Mouse (Mus musculus) liver, embryonic 14.5 days (tissue): ENCODE data around the gene Zmiz1. TPM values are rescaled to one million over a fixed set of nuclear protein-coding genes. Genes with fewer than 3 reads are reported as not detected.

Experiments
- ATAC-seq: fragments of 200-750 bp; cut with Nextera tagmentation; 2 replicates; pipeline ENCODE4 v1.8.0; 2017; ENCODE audit warnings: moderate number of reproducible peaks, mild to moderate bottlenecking, moderate library complexity; ENCODE audit not compliant: insufficient read depth
- DNase-seq, 3 experiments: peaks; one replicate each; pipeline ENCODE4 v3.0.0-alpha.2; 2012 to 2013; ENCODE audit warnings: low read depth in 3 of 3, low spot score in 3 of 3
- H3K27ac ChIP-seq: fragments of 300-500 bp; sonication (generic); 2 replicates; pipeline ENCODE4 v1.5.1; 2014; ENCODE audit warnings: moderate library complexity, mild to moderate bottlenecking, control low read depth, inconsistent platforms
- H3K27me3 ChIP-seq: fragments of 300-500 bp; sonication (generic); 2 replicates; pipeline ENCODE4 v1.6.1; 2014; ENCODE audit warnings: mild to moderate bottlenecking, low read length, moderate library complexity; ENCODE audit not compliant: control insufficient read depth, insufficient read depth
- H3K36me3 ChIP-seq: fragments of 300-500 bp; sonication (generic); replicated peaks from 2 replicates; pipeline ENCODE4 v1.6.1; 2014; ENCODE audit warnings: low read depth; ENCODE audit not compliant: control insufficient read depth, insufficient read depth
- H3K4me1 ChIP-seq, 2 experiments: fragments of 200-500 bp in 1 of 2; fragments of 300-500 bp in 1 of 2; sonication (generic) in 1 of 2; replicated peaks; 2 replicates each; pipeline ENCODE4 v1.6.1; 2012 to 2014; ENCODE audit warnings: antibody characterized with exemption in 1 of 2, inconsistent platforms in 1 of 2, low read length in 1 of 2; ENCODE audit not compliant: control insufficient read depth in 2 of 2, insufficient read depth in 2 of 2
- H3K4me2 ChIP-seq: fragments of 300-500 bp; sonication (generic); 2 replicates; pipeline ENCODE4 v1.6.1; 2014; ENCODE audit warnings: low read depth, mild to moderate bottlenecking, control low read depth, moderate library complexity
- H3K4me3 ChIP-seq, 2 experiments: fragments of 200-500 bp in 1 of 2; fragments of 300-500 bp in 1 of 2; sonication (generic) in 1 of 2; 2 replicates each; pipeline ENCODE4 v1.5.1; 2012 to 2014; ENCODE audit warnings: low read depth in 2 of 2, low read length in 2 of 2, mild to moderate bottlenecking in 2 of 2, control low read depth in 1 of 2, inconsistent platforms in 1 of 2, moderate library complexity in 1 of 2; ENCODE audit not compliant: insufficient read depth in 1 of 2
- H3K9ac ChIP-seq: fragments of 300-500 bp; sonication (generic); replicated peaks from 2 replicates; pipeline ENCODE4 v1.6.1; 2014; ENCODE audit warnings: mild to moderate bottlenecking, control low read depth, moderate library complexity
- H3K9me3 ChIP-seq: fragments of 300-500 bp; sonication (generic); 2 replicates; pipeline ENCODE4 v1.6.1; 2016; ENCODE audit warnings: low read length, mixed read lengths; ENCODE audit not compliant: control insufficient read depth
- CTCF ChIP-seq: IDR thresholded peaks from 2 replicates; pipeline ENCODE4 v1.5.1; 2016; ENCODE audit warnings: antibody characterized with exemption, low read depth, control low read depth
- EP300 ChIP-seq: IDR thresholded peaks from 2 replicates; pipeline ENCODE4 v1.6.1; 2016; ENCODE audit warnings: antibody characterized with exemption, low read depth
- WGBS: fragments of 180-500 bp; shearing (Covaris S2); extraction: QIAGEN DNeasy Blood & Tissue Kit; methylation state at CpG from one replicate; pipeline ENCODE4 v1.1.7; 2014; ENCODE audit not compliant: insufficient replicate concordance; 5-methylcytosine and 5-hydroxymethylcytosine counted together
- polyA plus RNA-seq, 2 experiments: library from polyadenylated mRNA; depleted of rRNA in 1 of 2; stranded (reverse) in 1 of 2; unstranded in 1 of 2; fragments of >200 nt; fragmentation: Nextera tagmentation in 1 of 2; extraction: Ambion mirVana in 1 of 2; gene quantifications; 2 replicates each; pipeline versions ENCODE4 v1.2.1 to v1.2.3; 2012 to 2014

Zmiz1 gene
- polyA plus RNA-seq, 2 experiments = 3.4 to 4.0 TPM

- Histone ChIP-seq H3K4me3 (no peak overlapping the region), H3K9me3 (no peaks in the 10 kb centered on the region), H3K4me1 (peaks cover 0 to 10% of the 10 kb centered on the region in 2 experiments; a peak in 2 of 4 replicates), H3K4me2 (no peak overlapping the region), H3K36me3 (no peaks in the 10 kb centered on the region), H3K27ac (no peak overlapping the region), H3K9ac (no peak overlapping the region), H3K27me3 (no peaks in the 10 kb centered on the region)
- TF ChIP-seq CTCF (no peak), EP300 (no peak)
- DNase-seq (no peak), ATAC-seq (no peak)
Observed at GRCm38 (mm10) chr14:25438255-25438654, 20.7 kb upstream of the Zmiz1 start.

GRCm38 (mm10) chr14:25440116-25440515 lies 18.9 kb upstream of the Zmiz1 start:
- peak; percentile 47; the same call in 1 of the 2 replicates for ATAC-seq

GRCm38 (mm10) chr14:25440777-25441176 lies 18.2 kb upstream of the Zmiz1 start:
- no peak for DNase-seq
- Histone ChIP-seq H3K9me3 (no peaks in the 10 kb centered on the region), H3K27me3 (no peaks in the 10 kb centered on the region), H3K36me3 (no peaks in the 10 kb centered on the region), H3K9ac (no peak overlapping the region), H3K4me2 (no peak overlapping the region), H3K27ac (no peak overlapping the region), H3K4me3 (no peak overlapping the region), H3K4me1 (peaks cover 0 to 11% of the 10 kb centered on the region in 2 experiments; a peak in 2 of 4 replicates)
- no peak for ATAC-seq
- 41% methylated on average over 3 of the region's 3 CpGs for WGBS
- TF ChIP-seq CTCF (no peak), EP300 (no peak)

More at GRCm38 (mm10) chr14:25440116-25440515, 18.9 kb upstream of the Zmiz1 start:
- Histone ChIP-seq H3K27me3 (no peaks in the 10 kb centered on the region), H3K4me2 (no peak overlapping the region), H3K9me3 (no peaks in the 10 kb centered on the region), H3K4me3 (no peak overlapping the region), H3K4me1 (peaks cover 0 to 11% of the 10 kb centered on the region in 2 experiments; a peak in 2 of 4 replicates), H3K9ac (no peak overlapping the region), H3K27ac (no peak overlapping the region), H3K36me3 (no peaks in the 10 kb centered on the region)
- no peak for DNase-seq
- 9% methylated on average over 1 of the region's 1 CpGs for WGBS
- TF ChIP-seq EP300 = no peak
- TF ChIP-seq CTCF = no peak

- 37% methylated on average over 5 of the region's 5 CpGs for WGBS
- Histone ChIP-seq H3K4me2 (no peak overlapping the region), H3K27me3 (no peaks in the 10 kb centered on the region), H3K4me3 (no peak overlapping the region), H3K9me3 (no peaks in the 10 kb centered on the region), H3K27ac (no peak overlapping the region), H3K4me1 (peaks cover 0 to 11% of the 10 kb centered on the region in 2 experiments; a peak in 2 of 4 replicates), H3K9ac (no peak overlapping the region), H3K36me3 (no peaks in the 10 kb centered on the region)
- ATAC-seq (no peak), DNase-seq (no peak)
- TF ChIP-seq EP300 (no peak), CTCF (no peak)
Observed at GRCm38 (mm10) chr14:25441469-25441868, 17.5 kb upstream of the Zmiz1 start.

GRCm38 (mm10) chr14:25442676-25443075 lies 16.3 kb upstream of the Zmiz1 start:
- TF ChIP-seq EP300 (no peak), CTCF (no peak)
- peak; percentile 31; the same call in 1 of the 2 replicates for ATAC-seq
- H3K9ac ChIP-seq = no peak overlapping the region
- no peak overlapping the region for H3K4me3 ChIP-seq
- H3K4me1 ChIP-seq = peaks cover 0 to 11% of the 10 kb centered on the region in 2 experiments; a peak in 2 of 4 replicates
- 20% methylated on average over 2 of the region's 2 CpGs for WGBS
- no peaks in the 10 kb centered on the region for H3K9me3 ChIP-seq
- DNase-seq = no peak
- no peaks in the 10 kb centered on the region for H3K36me3 ChIP-seq
- H3K27ac ChIP-seq = no peak overlapping the region
- no peaks in the 10 kb centered on the region for H3K27me3 ChIP-seq
- no peak overlapping the region for H3K4me2 ChIP-seq
